Mouse (Mus musculus) hindbrain, embryonic 15.5 days (tissue): ENCODE data around the gene Vwc2. TPM values are rescaled to one million over a fixed set of nuclear protein-coding genes. Genes with fewer than 3 reads are reported as not detected.

Source experiments
- ATAC-seq: fragments of 200-750 bp; cut with Nextera tagmentation; 2 replicates; pipeline ENCODE4 v1.8.0; 2017; ENCODE audit warnings: low read depth, moderate number of reproducible peaks, moderate TSS enrichment; ENCODE audit not compliant: low FRiP score
- H3K27ac ChIP-seq: fragments of 300-500 bp; sonication (generic); replicated peaks from 2 replicates; pipeline ENCODE4 v1.5.1; 2015; ENCODE audit warnings: mild to moderate bottlenecking, inconsistent platforms
- H3K27me3 ChIP-seq: fragments of 300-500 bp; sonication (generic); 2 replicates; pipeline ENCODE4 v1.6.1; 2015; ENCODE audit warnings: control low read depth, inconsistent platforms
- H3K36me3 ChIP-seq: fragments of 300-500 bp; sonication (generic); 2 replicates; pipeline ENCODE4 v1.6.1; 2015; ENCODE audit warnings: control low read depth, inconsistent platforms
- H3K4me1 ChIP-seq: fragments of 300-500 bp; sonication (generic); replicated peaks from 2 replicates; pipeline ENCODE4 v1.6.1; 2015; ENCODE audit warnings: control low read depth, inconsistent platforms
- H3K4me2 ChIP-seq: fragments of 300-500 bp; sonication (generic); 2 replicates; pipeline ENCODE4 v1.6.1; 2015; ENCODE audit warnings: moderate library complexity, mild to moderate bottlenecking, inconsistent platforms
- H3K4me3 ChIP-seq: fragments of 300-500 bp; sonication (generic); 2 replicates; pipeline ENCODE4 v1.5.1; 2015; ENCODE audit warnings: mild to moderate bottlenecking, inconsistent platforms
- H3K9ac ChIP-seq: fragments of 300-500 bp; sonication (generic); 2 replicates; pipeline ENCODE4 v1.6.1; 2015; ENCODE audit warnings: inconsistent platforms
- H3K9me3 ChIP-seq: fragments of 300-500 bp; sonication (generic); 2 replicates; pipeline ENCODE4 v1.6.1; 2016; ENCODE audit warnings: control low read depth, inconsistent platforms
- WGBS: fragments of 180-500 bp; shearing (Covaris S2); methylation state at CpG from one replicate; pipeline ENCODE4 v1.1.7; 2015; 5-methylcytosine and 5-hydroxymethylcytosine counted together
- polyA plus RNA-seq: library from polyadenylated mRNA; unstranded; fragments of >200 nt; fragmentation: Nextera tagmentation; extraction: Ambion mirVana; gene quantifications from 2 replicates; pipeline ENCODE4 v1.2.1, GENCODE M21; 2015

Vwc2 gene
- polyA plus RNA-seq, 1 experiment from 2014 or later, result 10.5 TPM

DNA sequence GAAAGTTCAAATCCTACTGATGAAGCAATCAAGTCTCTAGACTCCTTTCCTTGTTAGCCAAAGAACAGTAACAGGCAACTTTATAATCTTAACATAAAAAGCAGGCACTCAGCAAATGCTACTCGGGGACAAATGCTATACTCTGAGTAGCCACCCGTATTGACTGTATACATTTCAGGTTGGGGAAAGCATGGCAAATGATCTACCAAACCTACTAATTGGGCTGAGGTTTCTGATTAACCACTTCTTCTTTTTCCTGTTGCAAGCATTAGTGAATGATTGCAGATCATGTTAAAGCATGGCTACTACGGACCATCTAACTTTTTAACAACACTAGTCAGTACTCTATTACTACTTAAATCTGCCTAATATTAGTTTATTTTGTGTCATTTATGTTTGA, 169.5 kb downstream of the Vwc2 start:
- H3K4me3 ChIP-seq, result no peak overlapping the region
- H3K4me1 ChIP-seq, result no peaks in the 10 kb centered on the region
- no peak overlapping the region for H3K27ac ChIP-seq
- WGBS, result 71% methylated on average over 3 of the region's 3 CpGs
- no peak overlapping the region for H3K4me2 ChIP-seq
- no peaks in the 10 kb centered on the region for H3K9me3 ChIP-seq
- no peak for ATAC-seq
- H3K9ac ChIP-seq, result no peak overlapping the region
- H3K36me3 ChIP-seq, result no peaks in the 10 kb centered on the region
- H3K27me3 ChIP-seq, result no peaks in the 10 kb centered on the region
